Mouse (Mus musculus) neural tube, embryonic 12.5 days (tissue): ENCODE measurements around the gene Zbtb20. TPM values are rescaled to one million over a fixed set of nuclear protein-coding genes. Genes with fewer than 3 reads are reported as not detected.
A peak's percentile ranks its signal among the peaks of the same experiment; 100 is the strongest.

Experiments used
- ATAC-seq: fragments of 200-750 bp; cut with Nextera tagmentation; 2 replicates; pipeline ENCODE4 v1.8.0; 2017; ENCODE audit warnings: low read depth, mild to moderate bottlenecking, moderate TSS enrichment, moderate library complexity; ENCODE audit not compliant: low FRiP score
- H3K27ac ChIP-seq: fragments of 300-500 bp; sonication (generic); 2 replicates; pipeline ENCODE4 v1.5.1; 2016
- H3K27me3 ChIP-seq: fragments of 300-500 bp; sonication (generic); replicated peaks from 2 replicates; pipeline ENCODE4 v1.6.1; 2016; ENCODE audit warnings: mild to moderate bottlenecking
- H3K36me3 ChIP-seq: fragments of 300-500 bp; sonication (generic); 2 replicates; pipeline ENCODE4 v1.6.1; 2016; ENCODE audit warnings: mild to moderate bottlenecking
- H3K4me1 ChIP-seq: fragments of 300-500 bp; sonication (generic); 2 replicates; pipeline ENCODE4 v1.6.1; 2016
- H3K4me2 ChIP-seq: fragments of 300-500 bp; sonication (generic); replicated peaks from 2 replicates; pipeline ENCODE4 v1.6.1; 2016; ENCODE audit warnings: mild to moderate bottlenecking
- H3K4me3 ChIP-seq: fragments of 300-500 bp; sonication (generic); 2 replicates; pipeline ENCODE4 v1.5.1; 2016
- H3K9ac ChIP-seq: fragments of 300-500 bp; sonication (generic); 2 replicates; pipeline ENCODE4 v1.6.1; 2016; ENCODE audit warnings: mild to moderate bottlenecking
- H3K9me3 ChIP-seq: fragments of 300-500 bp; sonication (generic); 2 replicates; pipeline ENCODE4 v1.6.1; 2016; ENCODE audit warnings: mild to moderate bottlenecking
- WGBS: fragments of 180-500 bp; shearing (Covaris S2); methylation state at CpG from one replicate; pipeline ENCODE4 v1.1.7; 2016; 5-methylcytosine and 5-hydroxymethylcytosine counted together
- polyA plus RNA-seq: library from polyadenylated mRNA; unstranded; fragments of >200 nt; fragmentation: Nextera tagmentation; extraction: Ambion mirVana; gene quantifications from 2 replicates; pipeline ENCODE4 v1.2.1, GENCODE M21; 2016

The Zbtb20 gene
- polyA plus RNA-seq, 1 experiment from 2014 or later: 65.2 TPM

DNA sequence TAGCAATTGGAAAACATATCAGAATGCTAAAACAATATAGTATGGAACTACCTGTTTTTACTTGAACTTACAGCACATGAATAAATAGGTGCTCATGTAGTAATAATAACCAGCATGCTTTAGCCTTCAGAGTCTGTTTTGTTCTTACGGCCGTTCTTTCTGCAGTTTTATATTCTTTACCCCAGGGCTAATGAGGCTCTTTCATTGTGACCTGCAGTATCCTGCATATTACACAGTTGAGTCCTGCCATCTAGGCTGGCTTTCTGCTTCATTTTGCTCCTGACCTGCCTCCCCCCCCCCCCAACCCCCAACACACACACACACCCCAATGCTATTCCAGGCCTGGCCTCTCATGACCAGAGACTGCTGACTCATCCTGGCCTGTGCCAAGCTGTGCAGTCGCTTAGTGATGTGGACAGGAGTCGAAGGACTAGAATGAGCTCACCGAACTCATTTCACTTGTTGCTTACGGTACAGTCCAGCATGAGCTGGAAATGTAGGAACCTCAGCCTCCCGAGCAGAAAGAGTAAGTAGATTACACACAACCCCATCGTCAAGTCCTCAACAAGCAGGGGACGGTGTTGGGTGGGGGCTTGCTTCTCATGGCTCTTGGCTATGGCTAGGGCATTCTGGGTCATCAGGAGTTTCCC, 487.1 kb downstream of the Zbtb20 start:
- Histone ChIP-seq H3K9me3 (no peaks in the 10 kb centered on the region), H3K9ac (no peak overlapping the region), H3K4me2 (no peak overlapping the region), H3K27ac (no peak overlapping the region), H3K27me3 (no peaks in the 10 kb centered on the region), H3K36me3 (no peaks in the 10 kb centered on the region), H3K4me1 (peaks cover 5% of the 10 kb centered on the region; the same call in 1 of the 2 replicates), H3K4me3 (no peak overlapping the region)
- ATAC-seq: 0 out of 2 replicates have a peak, but pooled peaks have one; percentile 44
- 84% methylated on average over 9 of the region's 9 CpGs for WGBS

DNA sequence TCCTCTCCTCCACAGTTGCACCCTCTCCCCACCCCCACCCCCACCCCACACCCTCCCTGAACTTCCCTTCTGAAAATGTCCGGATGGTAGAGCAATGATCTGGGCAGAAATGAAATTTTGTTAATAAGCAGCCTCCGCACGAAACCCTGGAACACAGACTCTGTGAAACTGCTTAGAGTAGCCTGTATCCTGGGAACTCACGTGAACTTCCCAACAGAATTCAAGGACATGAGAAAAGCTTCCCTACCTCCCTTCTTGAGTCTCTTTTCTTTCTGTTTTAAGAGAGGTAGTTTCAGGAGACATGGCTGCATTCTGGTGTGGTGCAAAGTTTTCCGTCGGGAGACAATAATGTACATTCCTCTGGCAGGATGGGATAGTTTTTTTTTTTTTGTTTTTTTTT, 487.6 kb downstream of the Zbtb20 start:
- Histone ChIP-seq H3K9me3 (no peaks in the 10 kb centered on the region), H3K4me3 (no peak overlapping the region), H3K27me3 (no peaks in the 10 kb centered on the region), H3K36me3 (no peaks in the 10 kb centered on the region), H3K4me2 (no peak overlapping the region), H3K4me1 (peaks cover 5% of the 10 kb centered on the region; the same call in 1 of the 2 replicates), H3K9ac (no peak overlapping the region), H3K27ac (no peak overlapping the region)
- ATAC-seq: no peak
- WGBS: 80% methylated on average over 6 of the region's 6 CpGs

- no peak overlapping the region for H3K27ac ChIP-seq
- H3K9me3 ChIP-seq: no peaks in the 10 kb centered on the region
- no peak overlapping the region for H3K4me3 ChIP-seq
- 55% methylated on average over 7 of the region's 7 CpGs for WGBS
- H3K27me3 ChIP-seq: no peaks in the 10 kb centered on the region
- ATAC-seq: no peak
- no peak overlapping the region for H3K4me2 ChIP-seq
- peaks cover 5% of the 10 kb centered on the region; the same call in 1 of the 2 replicates for H3K4me1 ChIP-seq
- H3K36me3 ChIP-seq: no peaks in the 10 kb centered on the region
- no peak overlapping the region for H3K9ac ChIP-seq
These were observed 488.3 kb downstream of the Zbtb20 start for GRCm38 (mm10) chr16:43363751-43364515.

GRCm38 (mm10) chr16:43364516-43364910, 488.8 kb downstream of the Zbtb20 start:
- no peaks in the 10 kb centered on the region for H3K9me3 ChIP-seq
- H3K4me3 ChIP-seq: no peak overlapping the region
- H3K4me1 ChIP-seq: peaks cover 5% of the 10 kb centered on the region; the same call in 1 of the 2 replicates
- no peak overlapping the region for H3K27ac ChIP-seq
- no peaks in the 10 kb centered on the region for H3K27me3 ChIP-seq
- H3K4me2 ChIP-seq: no peak overlapping the region
- no peaks in the 10 kb centered on the region for H3K36me3 ChIP-seq
- WGBS: 84% methylated on average over 6 of the region's 6 CpGs
- no peak overlapping the region for H3K9ac ChIP-seq
- no peak for ATAC-seq

DNA sequence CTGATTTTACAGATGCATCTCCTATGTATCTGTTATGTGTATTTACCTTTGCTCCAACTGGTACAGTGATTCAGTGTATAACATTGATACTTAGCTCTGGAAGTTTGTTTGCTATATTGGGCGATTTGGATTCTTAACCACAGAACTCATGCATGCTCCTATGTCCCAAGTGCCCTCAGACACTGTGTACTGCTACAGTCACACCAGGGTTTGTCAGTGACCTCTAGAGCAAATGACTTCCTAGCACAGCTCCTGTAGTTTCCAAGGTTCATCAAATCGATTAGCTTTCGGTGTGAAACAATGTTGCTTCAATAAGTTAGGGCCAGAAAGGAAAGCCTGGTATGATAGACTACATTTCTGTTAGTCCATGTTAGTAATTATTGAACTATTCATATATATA, 489.6 kb downstream of the Zbtb20 start:
- no peak for ATAC-seq
- peaks cover 5% of the 10 kb centered on the region; the same call in 1 of the 2 replicates for H3K4me1 ChIP-seq
- H3K9me3 ChIP-seq: no peaks in the 10 kb centered on the region
- H3K4me3 ChIP-seq: no peak overlapping the region
- WGBS: 91% methylated on average over 3 of the region's 3 CpGs
- no peaks in the 10 kb centered on the region for H3K36me3 ChIP-seq
- H3K27me3 ChIP-seq: no peaks in the 10 kb centered on the region
- H3K27ac ChIP-seq: no peak overlapping the region
- no peak overlapping the region for H3K9ac ChIP-seq
- H3K4me2 ChIP-seq: no peak overlapping the region

GRCm38 (mm10) chr16:43370496-43371020, 494.9 kb downstream of the Zbtb20 start:
- Histone ChIP-seq H3K27ac (no peak overlapping the region), H3K4me1 (no peaks in the 10 kb centered on the region), H3K27me3 (no peaks in the 10 kb centered on the region), H3K4me2 (no peak overlapping the region), H3K9me3 (no peaks in the 10 kb centered on the region), H3K36me3 (no peaks in the 10 kb centered on the region), H3K4me3 (no peak overlapping the region), H3K9ac (no peak overlapping the region)
- ATAC-seq: no peak
- 88% methylated on average over 3 of the region's 3 CpGs for WGBS

GRCm38 (mm10) chr16:43376782-43377181, 501.1 kb downstream of the Zbtb20 start:
- Histone ChIP-seq H3K27me3 (no peaks in the 10 kb centered on the region), H3K9ac (no peak overlapping the region), H3K4me1 (no peaks in the 10 kb centered on the region), H3K4me2 (no peak overlapping the region), H3K27ac (no peak overlapping the region), H3K36me3 (no peaks in the 10 kb centered on the region), H3K9me3 (no peaks in the 10 kb centered on the region), H3K4me3 (no peak overlapping the region)
- WGBS: 70% methylated on average over 6 of the region's 6 CpGs
- no peak for ATAC-seq

- Histone ChIP-seq H3K27ac (no peak overlapping the region), H3K4me2 (no peak overlapping the region), H3K4me1 (no peaks in the 10 kb centered on the region), H3K9ac (no peak overlapping the region), H3K4me3 (no peak overlapping the region), H3K36me3 (no peaks in the 10 kb centered on the region), H3K9me3 (no peaks in the 10 kb centered on the region), H3K27me3 (no peaks in the 10 kb centered on the region)
- 88% methylated on average over 7 of the region's 7 CpGs for WGBS
- no peak for ATAC-seq
These were observed 504.0 kb downstream of the Zbtb20 start for GRCm38 (mm10) chr16:43379351-43380325.

GRCm38 (mm10) chr16:43381183-43381582, 505.5 kb downstream of the Zbtb20 start:
- no peak overlapping the region for H3K4me3 ChIP-seq
- no peak overlapping the region for H3K4me2 ChIP-seq
- no peak overlapping the region for H3K9ac ChIP-seq
- H3K27ac ChIP-seq: no peak overlapping the region
- no peaks in the 10 kb centered on the region for H3K27me3 ChIP-seq
- no peaks in the 10 kb centered on the region for H3K9me3 ChIP-seq
- 90% methylated on average over 2 of the region's 2 CpGs for WGBS
- no peaks in the 10 kb centered on the region for H3K4me1 ChIP-seq
- ATAC-seq: no peak
- H3K36me3 ChIP-seq: no peaks in the 10 kb centered on the region

DNA sequence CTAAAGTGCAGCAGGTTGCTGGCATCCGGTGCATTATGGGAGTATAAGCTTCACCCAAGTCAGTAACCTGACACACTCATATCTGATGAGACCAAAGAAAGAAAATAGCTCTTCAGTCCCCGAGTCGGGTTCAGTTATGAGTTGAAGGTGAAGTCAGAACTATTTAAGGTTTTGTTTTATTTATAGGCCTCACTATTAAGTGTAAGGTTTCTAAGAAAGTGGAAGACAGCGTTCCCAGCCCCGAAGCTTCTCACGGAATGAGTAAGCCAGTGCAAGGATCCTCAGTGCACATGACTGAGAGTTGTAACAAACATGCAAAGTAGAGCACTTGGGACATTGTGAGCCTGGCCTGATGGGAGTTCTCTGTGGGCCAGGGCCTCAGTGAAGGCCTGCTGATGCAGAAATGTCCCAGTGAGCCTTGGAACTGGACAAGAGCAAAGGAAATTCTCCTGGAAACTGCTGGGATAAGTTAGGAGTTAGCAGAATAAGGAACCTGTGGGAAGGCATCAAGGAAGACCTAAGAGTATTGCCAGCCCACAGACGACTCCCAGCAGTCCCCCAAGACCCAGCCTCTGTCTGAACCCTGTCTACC, 507.6 kb downstream of the Zbtb20 start:
- H3K9me3 ChIP-seq: no peaks in the 10 kb centered on the region
- H3K4me2 ChIP-seq: no peak overlapping the region
- H3K27me3 ChIP-seq: no peaks in the 10 kb centered on the region
- H3K36me3 ChIP-seq: no peaks in the 10 kb centered on the region
- no peak for ATAC-seq
- no peak overlapping the region for H3K4me3 ChIP-seq
- H3K27ac ChIP-seq: no peak overlapping the region
- WGBS: 82% methylated on average over 7 of the region's 7 CpGs
- no peak overlapping the region for H3K9ac ChIP-seq
- H3K4me1 ChIP-seq: no peaks in the 10 kb centered on the region

- no peak for ATAC-seq
- Histone ChIP-seq H3K4me2 (no peak overlapping the region), H3K9me3 (no peaks in the 10 kb centered on the region), H3K4me3 (no peak overlapping the region), H3K27ac (no peak overlapping the region), H3K4me1 (no peaks in the 10 kb centered on the region), H3K9ac (no peak overlapping the region), H3K36me3 (no peaks in the 10 kb centered on the region), H3K27me3 (no peaks in the 10 kb centered on the region)
- WGBS: 94% methylated on average over 4 of the region's 4 CpGs
These were observed 509.4 kb downstream of the Zbtb20 start for GRCm38 (mm10) chr16:43384953-43385619.
